Mouse (Mus musculus) neural tube, embryonic 14.5 days (tissue): ENCODE data around the gene Senp3. TPM values are rescaled to one million over a fixed set of nuclear protein-coding genes. Genes with fewer than 3 reads are reported as not detected.

Source experiments
- ATAC-seq: fragments of 200-750 bp; cut with Nextera tagmentation; 2 replicates; pipeline ENCODE4 v1.8.0; 2017; ENCODE audit warnings: low read depth, mild to moderate bottlenecking, moderate TSS enrichment, moderate library complexity
- H3K27ac ChIP-seq: fragments of 300-500 bp; sonication (generic); 2 replicates; pipeline ENCODE4 v1.5.1; 2014; ENCODE audit warnings: low read depth, mild to moderate bottlenecking, control low read depth, low read length, moderate library complexity, mixed read lengths
- H3K27me3 ChIP-seq: fragments of 300-500 bp; sonication (generic); 2 replicates; pipeline ENCODE4 v1.6.1; 2014; ENCODE audit warnings: low read length; ENCODE audit not compliant: control insufficient read depth, insufficient read depth
- H3K36me3 ChIP-seq: fragments of 300-500 bp; sonication (generic); 2 replicates; pipeline ENCODE4 v1.6.1; 2014; ENCODE audit warnings: low read length, mixed read lengths; ENCODE audit not compliant: control insufficient read depth, insufficient read depth
- H3K4me1 ChIP-seq: fragments of 300-500 bp; sonication (generic); 2 replicates; pipeline ENCODE4 v1.6.1; 2014; ENCODE audit warnings: low read length; ENCODE audit not compliant: control insufficient read depth, insufficient read depth
- H3K4me2 ChIP-seq: fragments of 300-500 bp; sonication (generic); 2 replicates; pipeline ENCODE4 v1.6.1; 2014; ENCODE audit warnings: mild to moderate bottlenecking, low read depth, low read length, control low read depth
- H3K4me3 ChIP-seq: fragments of 300-500 bp; sonication (generic); 2 replicates; pipeline ENCODE4 v1.5.1; 2014; ENCODE audit warnings: low read depth, low read length, control low read depth, mixed read lengths
- H3K9ac ChIP-seq: fragments of 300-500 bp; sonication (generic); replicated peaks from 2 replicates; pipeline ENCODE4 v1.6.1; 2014; ENCODE audit warnings: low read depth, mild to moderate bottlenecking, control low read depth, low read length, mixed read lengths
- H3K9me3 ChIP-seq: fragments of 300-500 bp; sonication (generic); 2 replicates; pipeline ENCODE4 v1.6.1; 2016; ENCODE audit warnings: low read length; ENCODE audit not compliant: control insufficient read depth
- WGBS: fragments of 180-500 bp; shearing (Covaris S2); extraction: QIAGEN DNeasy Blood & Tissue Kit; methylation state at CpG from one replicate; pipeline ENCODE4 v1.1.7; 2014; 5-methylcytosine and 5-hydroxymethylcytosine counted together
- polyA plus RNA-seq: library from polyadenylated mRNA; unstranded; fragments of >200 nt; fragmentation: Nextera tagmentation; extraction: Ambion mirVana; gene quantifications from 2 replicates; pipeline ENCODE4 v1.2.1, GENCODE M21; 2014

Gene Senp3
- polyA plus RNA-seq, 1 experiment from 2014 or later = 116 TPM

DNA sequence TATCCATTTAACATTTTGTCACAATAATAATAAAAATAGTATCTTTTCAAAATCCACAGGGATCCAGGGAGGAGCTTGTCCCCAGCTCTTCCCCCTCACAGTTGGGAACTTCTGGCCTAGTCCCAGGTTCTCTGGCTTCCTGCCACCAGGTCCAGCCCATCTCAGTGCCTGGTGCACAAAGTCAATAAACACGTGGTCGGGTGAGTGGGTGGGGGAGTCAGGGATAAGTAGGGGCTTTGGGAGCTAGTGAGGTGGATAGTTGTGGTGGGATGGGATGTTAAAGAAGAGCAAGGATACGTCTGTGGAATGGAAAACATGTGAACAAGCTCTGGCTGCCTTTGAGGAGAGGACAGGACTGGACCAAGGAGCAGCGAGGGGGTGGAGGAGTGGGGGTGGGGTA is 4.5 kb upstream of the Senp3 start:
- no peak overlapping the region for H3K4me2 ChIP-seq
- 0 out of 2 replicates have a peak, but pooled peaks cover 3% of the 10 kb centered on the region for H3K4me1 ChIP-seq
- no peak overlapping the region for H3K27ac ChIP-seq
- WGBS = 25% methylated on average over 4 of the region's 4 CpGs
- no peaks in the 10 kb centered on the region for H3K27me3 ChIP-seq
- H3K9ac ChIP-seq = no peak overlapping the region
- H3K9me3 ChIP-seq = no peaks in the 10 kb centered on the region
- ATAC-seq = no peak
- no peaks in the 10 kb centered on the region for H3K36me3 ChIP-seq
- H3K4me3 ChIP-seq = no peak overlapping the region

GRCm38 (mm10) chr11:69685526-69686148 is 3.8 kb upstream of the Senp3 start, which contains the start of gene Tnfsf13:
Gene Tnfsf13, minus strand, starts transcription at chr11:69685784.
- Histone ChIP-seq H3K9ac (no peak within 1 kb of the TSS), H3K4me3 (no peak within 1 kb of the TSS), H3K4me2 (no peak within 1 kb of the TSS), H3K27me3 (no peaks in the 10 kb centered on the region), H3K36me3 (no peaks in the 10 kb centered on the region), H3K9me3 (no peaks in the 10 kb centered on the region), H3K27ac (0 out of 2 replicates have a peak within 1 kb of the TSS, but pooled peaks have one; percentile 39), H3K4me1 (peaks cover 9% of the 10 kb centered on the region)
- WGBS = 60% methylated on average over 10 of the region's 10 CpGs
- ATAC-seq = no peak

GRCm38 (mm10) chr11:69684936-69685335 is 3.1 kb upstream of the Senp3 start:
- H3K4me2 ChIP-seq = no peak overlapping the region
- no peak for ATAC-seq
- H3K36me3 ChIP-seq = no peaks in the 10 kb centered on the region
- 79% methylated on average over 6 of the region's 6 CpGs for WGBS
- no peaks in the 10 kb centered on the region for H3K9me3 ChIP-seq
- H3K4me1 ChIP-seq = peaks cover 14% of the 10 kb centered on the region
- no peak overlapping the region for H3K9ac ChIP-seq
- no peak overlapping the region for H3K4me3 ChIP-seq
- H3K27me3 ChIP-seq = no peaks in the 10 kb centered on the region
- H3K27ac ChIP-seq = no peak overlapping the region

- ATAC-seq = no peak
- WGBS = 90% methylated on average over 12 of the region's 12 CpGs
- Histone ChIP-seq H3K9me3 (no peaks in the 10 kb centered on the region), H3K27ac (no peak overlapping the region), H3K4me3 (no peak overlapping the region), H3K4me1 (peaks cover 14% of the 10 kb centered on the region), H3K4me2 (no peak overlapping the region), H3K9ac (no peak overlapping the region), H3K27me3 (no peaks in the 10 kb centered on the region), H3K36me3 (0 out of 2 replicates have a peak, but pooled peaks cover under 1% of the 10 kb centered on the region)
Observed at GRCm38 (mm10) chr11:69684128-69684745, 2.4 kb upstream of the Senp3 start.

- Histone ChIP-seq H3K9ac (no peak overlapping the region), H3K9me3 (no peaks in the 10 kb centered on the region), H3K27me3 (no peaks in the 10 kb centered on the region), H3K4me1 (peaks cover 14% of the 10 kb centered on the region), H3K4me2 (no peak overlapping the region), H3K36me3 (0 out of 2 replicates have a peak, but pooled peaks cover 2% of the 10 kb centered on the region), H3K27ac (no peak overlapping the region; the same call in 1 of the 2 replicates), H3K4me3 (no peak overlapping the region)
- no peak for ATAC-seq
- WGBS = 85% methylated on average over 7 of the region's 7 CpGs
Observed at GRCm38 (mm10) chr11:69683576-69683975, 1.7 kb upstream of the Senp3 start.

DNA sequence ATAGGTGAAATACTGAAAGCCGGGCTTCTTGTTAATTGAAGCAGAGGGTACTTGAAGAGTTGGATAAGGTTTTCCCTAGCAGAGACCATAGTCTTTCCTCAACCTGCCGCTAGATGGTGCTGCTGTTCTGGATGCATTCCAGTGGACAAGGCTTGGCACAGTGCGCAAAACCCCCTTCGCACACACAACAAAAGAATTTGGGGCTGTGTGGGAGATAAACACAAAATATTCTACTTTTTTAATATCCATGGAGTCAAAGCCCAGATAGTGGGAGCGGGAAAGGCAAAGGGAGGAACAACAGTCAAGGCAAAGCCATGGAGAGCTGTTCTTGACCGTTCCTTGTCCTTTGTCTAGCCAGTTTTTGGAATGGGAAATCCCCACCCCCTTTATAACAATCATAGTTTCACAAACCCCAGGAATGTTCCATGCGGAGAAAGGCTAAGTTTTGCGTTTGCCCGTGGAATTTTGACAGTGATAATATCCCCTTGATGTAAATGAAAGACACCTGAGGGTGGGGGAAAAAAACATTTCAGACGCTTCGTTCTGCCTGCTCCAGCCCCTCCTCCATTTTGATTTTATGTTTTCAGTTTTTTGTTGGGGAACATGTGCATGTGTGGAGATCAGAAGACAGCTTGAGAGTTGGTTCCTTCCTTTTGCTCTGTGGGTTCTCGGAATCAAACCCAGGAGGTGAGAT is 1.1 kb upstream of the Senp3 start:
- peak; percentile 42; the same call in 1 of the 2 replicates for ATAC-seq
- Histone ChIP-seq H3K9me3 (no peaks in the 10 kb centered on the region), H3K4me3 (peak overlapping the region; percentile 81), H3K36me3 (peaks cover 8% of the 10 kb centered on the region; the same call in 1 of the 2 replicates), H3K9ac (no peak overlapping the region; the same call in 1 of the 2 replicates), H3K27me3 (no peaks in the 10 kb centered on the region), H3K27ac (peak overlapping the region; percentile 93), H3K4me2 (peak overlapping the region; percentile 35; the same call in 1 of the 2 replicates), H3K4me1 (peaks cover 14% of the 10 kb centered on the region)
- 22% methylated on average over 12 of the region's 12 CpGs for WGBS

GRCm38 (mm10) chr11:69682209-69682839 is 440 bp upstream of the Senp3 start:
- 25% methylated on average over 24 of the region's 24 CpGs for WGBS
- H3K27ac ChIP-seq = peak overlapping the region; percentile 93
- peaks cover 12% of the 10 kb centered on the region; the same call in 1 of the 2 replicates for H3K36me3 ChIP-seq
- peaks cover 14% of the 10 kb centered on the region for H3K4me1 ChIP-seq
- peak overlapping the region; percentile 81 for H3K4me3 ChIP-seq
- H3K4me2 ChIP-seq = peak overlapping the region; percentile 97
- H3K9ac ChIP-seq = peak overlapping the region; percentile 42
- H3K9me3 ChIP-seq = no peaks in the 10 kb centered on the region
- ATAC-seq = peak; percentile 3; the same call in 1 of the 2 replicates
- H3K27me3 ChIP-seq = no peaks in the 10 kb centered on the region

GRCm38 (mm10) chr11:69680136-69680855 is 1.6 kb downstream of the Senp3 start:
- 96% methylated on average over 30 of the region's 30 CpGs for WGBS
- no peak for ATAC-seq
- Histone ChIP-seq H3K9ac (no peak overlapping the region), H3K4me1 (peaks cover 11% of the 10 kb centered on the region), H3K4me2 (peak overlapping the region; percentile 97), H3K27me3 (no peaks in the 10 kb centered on the region), H3K36me3 (peaks cover 32% of the 10 kb centered on the region), H3K27ac (no peak overlapping the region), H3K4me3 (peak overlapping the region; percentile 81), H3K9me3 (no peaks in the 10 kb centered on the region)
